Mouse (Mus musculus) forebrain, embryonic 14.5 days (tissue): ENCODE measurements around the gene Poll. TPM values are rescaled to one million over a fixed set of nuclear protein-coding genes. Genes with fewer than 3 reads are reported as not detected.

Source experiments
- ATAC-seq: fragments of 200-750 bp; cut with Nextera tagmentation; 2 replicates; pipeline ENCODE4 v1.8.0; 2017; ENCODE audit warnings: mild to moderate bottlenecking, moderate library complexity
- DNase-seq: peaks from one replicate; pipeline ENCODE4 v3.0.0-alpha.2; 2015; ENCODE audit warnings: low spot score
- H3K27ac ChIP-seq: fragments of 300-500 bp; sonication (generic); 2 replicates; pipeline ENCODE4 v1.5.1; 2014; ENCODE audit warnings: low read depth, mild to moderate bottlenecking, control low read depth, low read length, moderate library complexity
- H3K27me3 ChIP-seq: fragments of 300-500 bp; sonication (generic); replicated peaks from 2 replicates; pipeline ENCODE4 v1.6.1; 2014; ENCODE audit warnings: low read length, control low read depth, mixed read lengths; ENCODE audit not compliant: control insufficient read depth, insufficient read depth
- H3K36me3 ChIP-seq: fragments of 300-500 bp; sonication (generic); 2 replicates; pipeline ENCODE4 v1.6.1; 2014; ENCODE audit warnings: low read length, control low read depth; ENCODE audit not compliant: control insufficient read depth, insufficient read depth
- H3K4me1 ChIP-seq: fragments of 300-500 bp; sonication (generic); 2 replicates; pipeline ENCODE4 v1.6.1; 2014; ENCODE audit warnings: antibody characterized with exemption, low read length, control low read depth; ENCODE audit not compliant: control insufficient read depth, insufficient read depth
- H3K4me2 ChIP-seq: fragments of 300-500 bp; sonication (generic); 2 replicates; pipeline ENCODE4 v1.6.1; 2014; ENCODE audit warnings: mild to moderate bottlenecking, control low read depth, low read length
- H3K4me3 ChIP-seq: fragments of 300-500 bp; sonication (generic); 2 replicates; pipeline ENCODE4 v1.5.1; 2014; ENCODE audit warnings: low read depth, low read length, control low read depth
- H3K9ac ChIP-seq: fragments of 300-500 bp; sonication (generic); 2 replicates; pipeline ENCODE4 v1.6.1; 2014; ENCODE audit warnings: mild to moderate bottlenecking, low read length, control low read depth, moderate library complexity
- H3K9me3 ChIP-seq: fragments of 300-500 bp; sonication (generic); replicated peaks from 2 replicates; pipeline ENCODE4 v1.6.1; 2016; ENCODE audit warnings: low read length, control low read depth, mixed read lengths; ENCODE audit not compliant: control insufficient read depth
- WGBS: fragments of 180-500 bp; shearing (Covaris S2); extraction: QIAGEN DNeasy Blood & Tissue Kit; methylation state at CpG from one replicate; pipeline ENCODE4 v1.1.7; 2014; 5-methylcytosine and 5-hydroxymethylcytosine counted together
- polyA plus RNA-seq: library from polyadenylated mRNA; unstranded; fragments of >200 nt; fragmentation: Nextera tagmentation; extraction: Ambion mirVana; gene quantifications from 2 replicates; pipeline ENCODE4 v1.2.1, GENCODE M21; 2014

Poll gene
- polyA plus RNA-seq, 1 experiment from 2014 or later = 13.0 TPM

DNA sequence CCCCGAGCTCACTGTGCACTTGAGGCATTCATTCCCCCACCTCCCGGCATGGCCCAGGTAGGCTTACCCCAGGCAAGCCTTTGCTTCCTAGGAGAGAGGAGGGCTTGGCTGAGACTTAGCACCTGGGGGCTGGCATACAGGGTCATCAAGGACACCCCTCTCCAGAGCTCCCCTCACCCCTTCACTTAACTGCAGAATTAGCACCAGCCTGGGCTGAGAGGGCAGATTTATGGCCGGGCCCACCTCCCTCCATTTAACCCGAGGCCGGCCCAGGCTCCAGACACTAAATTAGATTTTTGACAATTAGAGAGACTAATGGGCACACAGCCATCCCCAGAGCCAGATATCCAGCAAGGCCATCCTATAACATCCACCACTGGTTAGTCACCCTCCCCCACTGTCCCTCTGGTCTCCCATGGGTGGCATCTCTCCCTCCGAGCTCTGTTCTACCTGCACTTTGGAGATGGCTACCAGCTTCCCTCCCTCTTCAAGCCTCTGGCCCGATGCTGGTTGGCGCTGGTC, 25.1 kb downstream of the Poll start:
- Histone ChIP-seq H3K4me1 (peaks cover 3% of the 10 kb centered on the region; the same call in 1 of the 2 replicates), H3K4me3 (no peak overlapping the region), H3K36me3 (peaks cover 10% of the 10 kb centered on the region; the same call in 1 of the 2 replicates), H3K9ac (no peak overlapping the region), H3K9me3 (no peaks in the 10 kb centered on the region), H3K27me3 (no peaks in the 10 kb centered on the region), H3K27ac (no peak overlapping the region), H3K4me2 (no peak overlapping the region)
- DNase-seq (no peak), ATAC-seq (no peak)
- WGBS = 82% methylated on average over 8 of the region's 8 CpGs

DNA sequence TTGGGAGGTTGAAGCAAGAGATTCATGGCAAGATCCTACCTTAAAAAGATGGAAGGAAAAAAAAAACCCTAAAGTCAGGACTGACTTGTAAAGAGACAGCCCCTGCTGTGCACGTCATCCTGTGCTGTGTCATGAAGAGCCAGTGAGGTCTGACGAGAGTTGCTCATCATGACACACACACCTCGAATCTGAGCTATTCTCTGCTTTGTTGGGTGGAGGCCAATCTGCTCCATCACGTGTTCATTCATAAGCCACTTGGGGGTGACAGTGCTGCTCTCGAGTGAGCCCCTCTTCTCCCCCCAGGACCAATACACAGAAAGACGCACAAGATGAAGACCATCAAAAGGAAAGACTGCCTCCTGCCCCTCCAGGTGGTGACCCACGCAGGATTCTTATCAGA, 26.7 kb downstream of the Poll start:
- 63% methylated on average over 7 of the region's 7 CpGs for WGBS
- DNase-seq (no peak), ATAC-seq (no peak)
- no peak overlapping the region for H3K4me2 ChIP-seq
- peaks cover 23% of the 10 kb centered on the region for H3K36me3 ChIP-seq
- H3K9ac ChIP-seq = no peak overlapping the region
- H3K27ac ChIP-seq = no peak overlapping the region
- no peak overlapping the region for H3K4me3 ChIP-seq
- no peaks in the 10 kb centered on the region for H3K9me3 ChIP-seq
- peaks cover 3% of the 10 kb centered on the region; the same call in 1 of the 2 replicates for H3K4me1 ChIP-seq
- H3K27me3 ChIP-seq = no peaks in the 10 kb centered on the region

GRCm38 (mm10) chr19:45531554-45531953, 28.8 kb downstream of the Poll start:
- Histone ChIP-seq H3K36me3 (peaks cover 39% of the 10 kb centered on the region), H3K9me3 (no peaks in the 10 kb centered on the region), H3K4me2 (no peak overlapping the region), H3K27ac (no peak overlapping the region), H3K9ac (no peak overlapping the region), H3K4me3 (no peak overlapping the region), H3K27me3 (no peaks in the 10 kb centered on the region), H3K4me1 (peaks cover 3% of the 10 kb centered on the region; the same call in 1 of the 2 replicates)
- no peak for ATAC-seq
- 67% methylated on average over 6 of the region's 6 CpGs for WGBS
- no peak for DNase-seq

DNA sequence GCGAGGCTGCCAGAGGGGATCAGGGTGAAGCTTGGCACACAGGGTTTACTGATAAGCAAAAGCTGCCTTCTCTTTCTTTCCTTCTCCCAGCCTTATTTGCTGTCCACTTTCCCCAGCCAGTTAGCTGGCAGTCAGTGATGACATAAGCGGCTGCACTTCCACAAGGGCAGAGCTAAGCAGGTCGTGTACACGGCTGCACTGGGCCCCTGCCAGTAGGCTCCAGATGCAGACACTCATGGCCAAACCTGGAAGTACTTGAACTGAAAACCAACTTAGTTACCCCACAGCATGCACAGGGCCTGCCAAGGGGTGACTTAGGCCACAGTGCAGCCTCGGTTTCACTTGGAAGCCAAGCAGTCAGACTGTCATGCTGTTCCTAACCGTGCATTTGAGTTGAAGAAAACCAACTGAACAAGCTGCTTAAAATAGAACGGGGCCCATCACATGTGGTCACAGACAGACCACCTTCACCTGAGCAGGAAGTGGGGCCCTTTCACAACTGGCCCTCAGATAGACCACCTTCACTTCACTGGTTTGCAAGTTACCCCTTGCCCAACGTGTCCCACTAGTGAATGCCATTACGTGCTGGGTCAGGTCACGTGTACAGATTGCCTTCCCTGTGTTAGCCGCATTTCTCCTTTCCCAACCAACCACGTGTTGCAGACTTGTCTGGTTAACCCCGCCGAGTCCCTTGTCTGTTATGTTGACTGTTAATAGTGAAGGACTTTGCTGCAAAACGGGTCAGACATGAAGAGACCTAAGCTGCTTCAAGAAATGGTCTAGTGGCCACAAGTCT, 29.9 kb downstream of the Poll start:
- no peak overlapping the region for H3K4me2 ChIP-seq
- ATAC-seq = no peak
- no peak for DNase-seq
- no peak overlapping the region for H3K27ac ChIP-seq
- no peaks in the 10 kb centered on the region for H3K27me3 ChIP-seq
- H3K9ac ChIP-seq = no peak overlapping the region
- H3K36me3 ChIP-seq = peaks cover 39% of the 10 kb centered on the region
- no peak overlapping the region for H3K4me3 ChIP-seq
- WGBS = 89% methylated on average over 15 of the region's 15 CpGs
- peaks cover 3% of the 10 kb centered on the region; the same call in 1 of the 2 replicates for H3K4me1 ChIP-seq
- no peaks in the 10 kb centered on the region for H3K9me3 ChIP-seq

DNA sequence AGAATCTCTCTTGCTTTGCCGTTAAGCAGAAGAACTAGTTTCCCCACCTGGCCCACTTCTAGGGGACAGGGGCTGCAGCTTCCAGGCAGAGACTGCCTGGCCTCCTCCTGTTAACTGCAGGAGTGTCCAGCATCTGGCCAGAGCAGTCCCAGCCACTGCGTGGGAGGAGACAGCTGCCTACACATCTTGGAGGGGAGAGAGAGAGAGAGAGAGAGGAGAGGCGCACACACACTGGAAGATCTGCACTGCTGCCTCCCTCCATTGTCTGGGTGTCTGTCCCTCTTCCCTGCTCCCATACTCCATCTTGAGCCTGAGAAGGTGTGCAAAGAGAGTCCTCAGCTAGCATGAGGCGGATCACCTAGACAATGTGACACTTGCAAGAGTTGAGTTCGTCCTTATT, 31.0 kb downstream of the Poll start:
- Histone ChIP-seq H3K4me2 (no peak overlapping the region), H3K4me1 (no peaks in the 10 kb centered on the region), H3K27ac (no peak overlapping the region), H3K27me3 (no peaks in the 10 kb centered on the region), H3K9ac (no peak overlapping the region), H3K4me3 (no peak overlapping the region), H3K9me3 (no peaks in the 10 kb centered on the region), H3K36me3 (peaks cover 39% of the 10 kb centered on the region)
- whole genome bisulfite sequencing = 91% methylated on average over 5 of the region's 5 CpGs
- ATAC-seq (no peak), DNase-seq (no peak)

GRCm38 (mm10) chr19:45527931-45528534, 32.3 kb downstream of the Poll start:
- DNase-seq = no peak
- Histone ChIP-seq H3K9me3 (no peaks in the 10 kb centered on the region), H3K4me2 (no peak overlapping the region), H3K36me3 (peaks cover 44% of the 10 kb centered on the region), H3K27ac (no peak overlapping the region), H3K27me3 (no peaks in the 10 kb centered on the region), H3K4me3 (no peak overlapping the region), H3K4me1 (no peaks in the 10 kb centered on the region), H3K9ac (no peak overlapping the region)
- no peak for ATAC-seq
- 96% methylated on average over 10 of the region's 10 CpGs for WGBS

DNA sequence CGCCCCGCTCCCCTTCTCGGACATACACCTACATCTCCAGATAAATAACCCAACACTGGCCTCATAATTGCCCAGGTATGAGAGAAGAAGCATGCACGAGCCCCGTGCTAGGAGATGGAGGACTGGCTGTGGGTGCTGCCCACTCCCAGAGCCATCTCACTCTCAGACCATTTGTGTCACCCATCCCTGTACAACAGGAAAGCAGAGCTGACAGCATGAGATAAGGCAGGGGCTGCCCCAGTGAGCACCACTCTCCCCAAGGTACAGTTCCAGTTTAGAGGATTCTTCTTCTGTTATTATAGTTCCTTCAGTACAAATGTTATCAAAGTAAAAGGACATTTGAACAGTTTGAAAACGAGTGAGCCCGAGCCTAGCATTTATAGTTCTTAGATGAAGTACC, 32.9 kb downstream of the Poll start:
- no peak overlapping the region for H3K4me2 ChIP-seq
- no peak overlapping the region for H3K4me3 ChIP-seq
- H3K9me3 ChIP-seq = no peaks in the 10 kb centered on the region
- 86% methylated on average over 7 of the region's 7 CpGs for WGBS
- H3K27ac ChIP-seq = no peak overlapping the region
- H3K4me1 ChIP-seq = no peaks in the 10 kb centered on the region
- H3K9ac ChIP-seq = no peak overlapping the region
- H3K27me3 ChIP-seq = no peaks in the 10 kb centered on the region
- DNase-seq = no peak
- ATAC-seq = no peak
- H3K36me3 ChIP-seq = peaks cover 51% of the 10 kb centered on the region

DNA sequence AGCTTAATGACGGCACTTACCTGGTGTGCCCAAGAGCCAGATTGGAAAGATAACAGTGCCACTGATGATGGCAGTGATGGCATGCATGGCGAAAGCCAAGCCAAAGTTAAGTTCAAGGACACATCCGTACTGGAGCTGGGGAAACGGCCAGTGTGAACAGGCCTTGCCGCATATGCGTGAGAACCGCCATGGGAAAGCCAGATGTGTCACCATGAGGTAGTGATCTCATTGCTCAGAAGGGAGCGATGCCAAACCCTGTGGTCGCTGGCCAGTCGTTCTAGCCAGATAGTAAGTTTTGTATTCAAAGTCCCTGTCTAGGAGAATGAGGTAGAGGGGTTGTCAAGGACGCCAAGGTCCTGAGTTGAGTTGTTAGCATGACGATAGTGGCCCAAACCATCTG, 44.1 kb downstream of the Poll start:
- H3K4me1 ChIP-seq = no peaks in the 10 kb centered on the region
- H3K9ac ChIP-seq = no peak overlapping the region
- 96% methylated on average over 12 of the region's 12 CpGs for WGBS
- no peak overlapping the region for H3K4me2 ChIP-seq
- no peaks in the 10 kb centered on the region for H3K9me3 ChIP-seq
- peaks cover 72% of the 10 kb centered on the region for H3K36me3 ChIP-seq
- ATAC-seq (no peak), DNase-seq (no peak)
- H3K27ac ChIP-seq = no peak overlapping the region
- no peaks in the 10 kb centered on the region for H3K27me3 ChIP-seq
- no peak overlapping the region for H3K4me3 ChIP-seq

- Histone ChIP-seq H3K27ac (no peak overlapping the region), H3K4me1 (no peaks in the 10 kb centered on the region), H3K27me3 (no peaks in the 10 kb centered on the region), H3K36me3 (peaks cover 65% of the 10 kb centered on the region), H3K4me3 (no peak overlapping the region), H3K9me3 (no peaks in the 10 kb centered on the region), H3K9ac (no peak overlapping the region), H3K4me2 (no peak overlapping the region)
- WGBS = 94% methylated on average over 2 of the region's 2 CpGs
- ATAC-seq (no peak), DNase-seq (no peak)
These were observed 45.0 kb downstream of the Poll start for GRCm38 (mm10) chr19:45515341-45515740.
